Mouse (Mus musculus) cerebellum, adult 9-11 months (tissue): ENCODE results near the gene Nectin2.

ENCODE experiments used
- DNase-seq: peaks from one replicate; pipeline ENCODE4 v3.0.0; 2022

Gene Nectin2

GRCm38 (mm10) chr7:19769001-19769400 lies 18.7 kb upstream of the Nectin2 start:
- no peak for DNase-seq

GRCm38 (mm10) chr7:19768251-19768650 lies 18.0 kb upstream of the Nectin2 start:
- DNase-seq = no peak

GRCm38 (mm10) chr7:19764581-19764980 lies 14.3 kb upstream of the Nectin2 start:
- no peak for DNase-seq

- DNase-seq = no peak
Measured at GRCm38 (mm10) chr7:19763829-19764477, 13.7 kb upstream of the Nectin2 start.

DNA sequence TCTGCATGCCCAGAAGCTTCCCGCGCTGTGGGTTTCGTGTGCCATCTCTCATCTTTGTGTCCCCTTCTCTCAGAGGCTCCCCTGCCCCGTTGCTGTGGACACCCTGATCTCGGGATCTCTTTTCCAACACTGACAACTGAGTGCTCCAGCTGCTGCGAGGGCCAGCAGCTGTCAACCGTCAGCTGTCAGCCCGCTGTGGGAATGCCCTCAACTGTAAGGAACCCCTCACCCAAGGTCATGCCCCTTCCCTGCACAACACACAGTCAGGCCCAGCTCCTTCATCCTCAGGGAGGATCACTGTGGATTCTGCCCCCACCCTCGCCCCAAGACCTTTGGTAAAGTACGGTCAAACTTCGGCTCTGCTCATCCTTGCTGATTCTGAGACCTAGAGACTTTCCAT lies 12.0 kb upstream of the Nectin2 start:
- DNase-seq = no peak

- no peak for DNase-seq
Measured at GRCm38 (mm10) chr7:19760021-19760420, 9.7 kb upstream of the Nectin2 start.

DNA sequence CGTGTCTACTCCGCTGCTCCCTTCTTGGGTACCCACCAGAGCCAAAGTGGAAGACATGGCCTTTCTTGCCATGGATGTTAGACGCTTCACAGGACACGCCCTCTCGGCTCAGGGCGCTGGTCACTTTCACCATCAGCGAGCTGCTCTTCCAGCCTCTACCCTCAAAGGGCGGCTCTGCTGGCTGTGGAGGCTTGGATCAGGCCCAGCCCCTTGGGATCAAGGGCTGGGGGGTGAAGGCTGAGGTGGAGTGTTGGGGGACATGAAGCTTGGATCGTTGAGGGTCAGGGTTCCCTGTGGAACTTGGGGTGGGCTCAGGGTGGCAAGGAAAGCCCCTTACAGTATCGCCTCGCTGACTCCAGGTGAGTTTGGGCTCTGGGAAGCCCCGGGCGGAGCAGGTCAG lies 8.3 kb upstream of the Nectin2 start:
- no peak for DNase-seq

- no peak for DNase-seq
Measured at GRCm38 (mm10) chr7:19755851-19756786, 5.8 kb upstream of the Nectin2 start.

DNA sequence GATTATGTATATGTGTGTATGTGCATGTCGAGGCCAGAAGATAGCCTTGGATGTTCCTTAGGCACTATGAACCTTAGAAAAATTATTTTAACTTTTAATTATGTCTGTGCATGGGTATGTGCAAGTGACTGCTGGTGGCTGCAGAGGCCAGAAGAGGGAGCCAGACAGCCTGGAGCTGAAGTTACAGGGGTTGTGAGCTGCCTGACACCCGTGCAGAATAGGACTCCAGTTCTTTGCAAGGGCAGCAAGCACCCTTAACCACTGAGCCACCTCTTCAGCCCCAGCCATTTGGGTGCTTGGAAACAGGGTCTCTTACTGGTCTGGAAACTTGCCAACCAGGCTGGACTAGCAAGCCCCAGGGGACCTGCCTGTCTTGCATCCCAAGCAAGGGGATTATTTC lies 4.7 kb upstream of the Nectin2 start:
- no peak for DNase-seq

DNA sequence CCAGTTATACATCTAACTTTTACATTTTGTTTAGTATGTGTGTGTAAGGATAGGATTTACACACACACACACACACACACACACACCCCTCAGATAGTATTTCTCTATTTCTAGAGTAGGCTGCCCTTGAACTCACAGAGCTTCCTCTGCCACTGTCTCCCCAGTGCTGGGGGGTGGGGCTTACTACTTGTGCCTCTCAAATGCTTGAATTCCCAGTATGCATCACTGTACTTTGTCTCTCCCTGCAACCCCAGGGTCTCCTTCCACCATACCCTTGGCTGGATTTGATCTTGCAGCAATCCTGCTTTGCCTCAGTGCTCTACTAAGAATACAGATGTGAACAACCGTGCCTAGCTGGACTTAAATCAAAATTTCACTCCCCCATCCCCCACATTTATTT lies 3.8 kb upstream of the Nectin2 start:
- no peak for DNase-seq

- DNase-seq = no peak
Measured at GRCm38 (mm10) chr7:19753587-19753986, 3.3 kb upstream of the Nectin2 start.

- no peak for DNase-seq
Measured at GRCm38 (mm10) chr7:19752652-19753051, 2.4 kb upstream of the Nectin2 start.

DNA sequence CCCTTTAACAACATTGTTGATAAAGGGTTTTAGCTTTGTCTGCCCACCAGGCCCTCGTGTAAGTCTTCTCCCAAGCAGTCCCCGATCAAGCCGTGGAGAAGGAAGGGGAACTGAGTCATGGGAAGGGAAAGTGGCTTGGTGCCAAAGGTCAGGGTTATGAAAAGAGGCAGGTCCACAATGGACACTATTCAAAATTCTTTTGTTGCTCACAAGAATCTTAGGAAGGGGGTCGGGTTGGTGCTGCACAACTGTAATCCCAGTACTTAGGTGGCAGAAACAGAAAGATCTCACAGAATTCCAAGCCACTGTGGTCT lies 744 bp upstream of the Nectin2 start:
- DNase-seq = no peak

DNA sequence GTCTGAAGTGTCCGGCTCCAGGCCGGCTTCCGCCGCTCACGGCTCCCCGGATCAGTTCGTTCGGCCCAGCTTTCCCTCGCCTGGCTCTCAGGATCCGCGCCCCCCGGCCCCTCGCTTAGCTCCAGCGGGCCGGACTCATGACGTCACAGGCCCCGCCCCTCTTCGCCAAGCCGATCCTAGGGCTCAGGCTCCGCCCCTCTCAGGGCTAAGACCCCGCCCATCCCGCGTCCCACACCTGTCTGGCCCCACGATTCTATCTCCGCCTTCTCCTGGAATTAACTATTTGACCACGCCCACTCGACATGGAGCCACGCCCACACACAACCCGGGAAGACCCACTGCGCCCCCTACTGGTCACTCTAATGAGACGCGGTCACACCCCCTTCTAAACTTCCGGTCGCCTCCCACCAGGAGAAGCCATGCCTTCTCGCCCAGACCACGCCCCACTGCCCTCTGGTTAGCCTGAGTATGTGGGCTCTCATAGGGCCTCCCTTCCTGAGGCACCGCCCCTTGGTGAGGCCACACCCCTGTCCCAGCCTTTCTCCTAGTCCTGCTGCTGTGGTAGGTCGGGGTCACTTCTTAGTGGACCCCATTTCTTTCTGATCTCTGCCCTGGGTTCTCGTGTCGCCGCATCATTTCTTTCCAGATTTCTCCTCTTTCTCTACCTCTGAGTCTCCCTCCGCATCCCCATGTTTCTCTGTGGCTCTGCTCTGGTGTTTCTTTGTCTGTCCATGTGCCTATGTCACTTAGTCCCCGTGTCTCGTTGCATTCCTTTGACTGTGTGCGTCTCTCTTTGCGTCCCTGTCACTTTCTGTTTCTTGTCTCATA lies 680 bp downstream of the Nectin2 start:
- DNase-seq = peak; percentile 79

DNA sequence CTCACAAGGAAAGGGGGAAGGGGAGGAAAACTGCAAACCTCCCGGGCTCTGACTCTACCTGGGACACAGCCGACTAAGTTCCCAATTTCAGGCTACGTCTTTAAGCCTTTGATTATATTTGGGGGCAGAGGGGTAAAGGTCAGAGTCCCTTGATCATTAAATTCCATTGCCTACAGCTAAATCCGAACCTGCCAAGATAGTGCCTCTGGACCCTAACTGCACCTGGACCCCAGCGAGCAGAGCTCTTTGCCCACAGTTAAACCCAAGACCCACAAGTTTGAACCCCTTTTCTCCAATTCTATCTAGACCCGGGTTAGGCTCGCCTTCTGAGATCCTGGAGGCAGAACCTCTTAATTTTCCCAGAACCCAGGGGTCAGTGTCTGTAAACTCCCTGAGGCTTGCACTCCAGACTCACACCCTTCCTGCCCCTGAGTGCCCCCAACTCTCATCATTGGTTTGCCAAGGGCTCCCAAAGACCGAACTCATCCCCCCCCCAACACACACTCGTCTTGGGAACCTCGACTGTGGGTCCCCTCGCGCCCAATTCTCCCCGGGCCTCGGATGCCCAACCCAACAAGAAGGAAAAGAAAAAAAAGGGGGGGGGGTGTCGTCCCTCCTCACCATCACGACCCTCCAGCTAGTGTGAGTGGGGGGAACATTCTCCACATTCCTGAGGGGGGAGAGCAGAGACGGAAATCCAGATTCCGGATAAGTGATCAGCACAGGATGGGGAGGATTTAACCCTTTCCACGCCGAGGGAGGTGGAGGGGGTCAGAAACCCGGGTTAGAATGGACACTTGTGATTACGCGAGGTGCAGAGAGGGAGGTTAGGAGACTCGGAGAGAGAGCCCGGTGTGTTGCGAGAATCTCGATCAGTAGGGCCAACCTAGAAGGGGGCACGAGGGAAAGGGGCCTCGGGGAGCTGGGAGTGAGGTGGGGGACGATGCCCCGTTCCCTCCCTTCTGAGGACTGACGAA lies 1.8 kb downstream of the Nectin2 start:
- no peak for DNase-seq

- DNase-seq = no peak
Measured at GRCm38 (mm10) chr7:19747420-19748218, 2.7 kb downstream of the Nectin2 start.

- no peak for DNase-seq
Measured at GRCm38 (mm10) chr7:19746426-19747201, 3.7 kb downstream of the Nectin2 start.

- no peak for DNase-seq
Measured at GRCm38 (mm10) chr7:19745971-19746370, 4.3 kb downstream of the Nectin2 start.

- no peak for DNase-seq
Measured at GRCm38 (mm10) chr7:19744590-19745385, 5.5 kb downstream of the Nectin2 start.

DNA sequence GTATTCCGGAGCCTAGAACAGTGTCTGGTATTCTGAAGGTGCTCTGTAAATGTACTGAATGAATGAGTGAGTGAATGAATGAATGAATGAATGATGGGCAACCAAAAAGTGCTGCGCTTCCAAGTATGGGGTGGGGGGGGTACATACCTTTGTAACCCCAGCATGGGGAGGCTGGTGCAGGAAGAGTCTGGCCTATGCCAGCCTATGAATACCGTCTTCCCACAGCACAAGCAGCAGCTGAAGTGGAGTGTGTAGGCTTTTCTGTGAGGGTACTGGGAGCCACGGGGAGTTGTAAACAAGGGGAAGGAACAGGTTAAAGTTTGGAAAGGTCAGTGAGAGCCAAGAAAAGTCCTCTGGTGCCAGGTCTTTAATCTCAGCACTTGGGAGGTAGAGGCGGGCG lies 6.5 kb downstream of the Nectin2 start:
- no peak for DNase-seq
